Mouse (Mus musculus) bone marrow macrophage, adult 2 months (primary cell): ENCODE measurements at regions not wholly inside any gene's neighbourhood (a gene's known extent, or its start where the extent isn't known, plus 50 kb on each side); places are given as distances from the start of the nearest gene placed in this dataset.

Experiments used
- H3K27ac ChIP-seq: 2 replicates; pipeline ENCODE4 v1.5.1; 2012; ENCODE audit warnings: low read depth, low read length; ENCODE audit not compliant: insufficient read depth
- H3K4me1 ChIP-seq: 2 replicates; pipeline ENCODE4 v1.6.1; 2012; ENCODE audit warnings: low read length; ENCODE audit not compliant: control insufficient read depth, insufficient read depth
- H3K4me3 ChIP-seq: 2 replicates; pipeline ENCODE4 v1.5.1; 2012; ENCODE audit warnings: mild to moderate bottlenecking, low read length, moderate library complexity; ENCODE audit not compliant: insufficient read depth
- CTCF ChIP-seq: IDR thresholded peaks from 2 replicates; pipeline ENCODE4 v1.5.1; 2012; ENCODE audit warnings: low read depth, mild to moderate bottlenecking, low read length, moderate library complexity
- POLR2A ChIP-seq: IDR thresholded peaks from 2 replicates; pipeline ENCODE4 v1.6.1; 2012; ENCODE audit warnings: mild to moderate bottlenecking, low read depth, low read length, borderline replicate concordance

DNA sequence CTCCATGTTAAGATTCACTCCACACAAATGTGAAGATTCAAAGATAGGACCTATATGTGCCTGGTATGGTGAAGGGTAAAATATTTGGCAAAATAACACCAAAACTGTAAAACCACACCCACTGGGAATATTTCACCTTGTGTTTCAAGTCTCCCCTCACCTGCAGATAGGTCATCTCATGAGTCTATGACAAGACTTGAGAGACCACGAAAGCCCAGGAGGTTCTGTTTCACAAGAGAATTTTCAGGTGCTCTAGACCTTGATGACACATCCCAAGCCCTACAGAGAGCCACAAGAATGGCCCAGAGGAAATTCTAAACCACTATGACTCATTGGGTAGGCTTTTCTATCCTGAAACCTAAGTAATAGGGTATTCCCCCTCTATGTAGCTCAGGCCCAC lies 1322.4 kb upstream of the A1bg start:
- TF ChIP-seq POLR2A, result no peak
- TF ChIP-seq CTCF, result no peak
- no peak overlapping the region for H3K4me3 ChIP-seq
- peaks cover 9% of the 10 kb centered on the region for H3K4me1 ChIP-seq
- H3K27ac ChIP-seq, result no peak overlapping the region

DNA sequence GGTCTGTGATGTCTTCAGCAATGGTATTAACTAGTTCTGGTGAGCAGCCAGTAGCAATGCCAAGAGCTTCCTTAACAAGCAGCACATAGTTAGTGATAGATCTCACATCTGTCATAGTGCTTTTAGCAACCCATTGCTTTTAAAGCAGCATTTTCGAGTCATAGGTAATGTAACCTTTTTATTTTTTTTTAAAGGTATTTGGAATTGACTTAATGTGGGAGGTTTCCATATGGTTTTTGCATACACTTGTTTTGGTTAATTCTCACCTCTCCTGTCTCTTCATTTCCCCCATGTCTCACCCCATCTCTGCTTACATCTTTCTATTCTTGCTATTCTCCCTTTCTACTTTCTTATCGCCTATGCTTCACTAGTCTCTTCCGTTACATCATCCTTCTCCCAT lies 1322.0 kb upstream of the A1bg start:
- Histone ChIP-seq H3K4me1 (peaks cover 5% of the 10 kb centered on the region), H3K27ac (no peak overlapping the region), H3K4me3 (no peak overlapping the region)
- TF ChIP-seq CTCF, result no peak
- no peak for TF ChIP-seq POLR2A

DNA sequence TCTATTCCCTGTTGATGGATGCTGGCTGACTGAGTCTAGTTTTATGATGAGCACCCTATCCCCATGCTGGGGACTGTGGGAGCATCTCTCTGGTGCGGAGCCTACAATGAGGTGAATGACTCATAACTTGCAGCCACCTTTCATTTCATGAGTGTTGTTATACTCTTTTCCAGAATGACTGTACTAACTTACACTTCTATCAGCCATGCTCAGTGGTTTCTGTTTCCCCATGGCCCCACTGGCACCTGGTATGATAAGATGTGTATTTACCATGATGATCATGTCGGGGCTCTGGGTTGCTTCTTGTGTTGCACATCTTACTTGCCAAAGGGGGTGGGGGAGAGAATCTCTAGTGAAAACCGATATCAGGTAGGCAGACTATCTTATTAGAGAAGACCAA lies 1317.2 kb upstream of the A1bg start:
- TF ChIP-seq POLR2A (no peak), CTCF (no peak)
- Histone ChIP-seq H3K4me1 (peaks cover 9% of the 10 kb centered on the region), H3K27ac (no peak overlapping the region), H3K4me3 (no peak overlapping the region)

DNA sequence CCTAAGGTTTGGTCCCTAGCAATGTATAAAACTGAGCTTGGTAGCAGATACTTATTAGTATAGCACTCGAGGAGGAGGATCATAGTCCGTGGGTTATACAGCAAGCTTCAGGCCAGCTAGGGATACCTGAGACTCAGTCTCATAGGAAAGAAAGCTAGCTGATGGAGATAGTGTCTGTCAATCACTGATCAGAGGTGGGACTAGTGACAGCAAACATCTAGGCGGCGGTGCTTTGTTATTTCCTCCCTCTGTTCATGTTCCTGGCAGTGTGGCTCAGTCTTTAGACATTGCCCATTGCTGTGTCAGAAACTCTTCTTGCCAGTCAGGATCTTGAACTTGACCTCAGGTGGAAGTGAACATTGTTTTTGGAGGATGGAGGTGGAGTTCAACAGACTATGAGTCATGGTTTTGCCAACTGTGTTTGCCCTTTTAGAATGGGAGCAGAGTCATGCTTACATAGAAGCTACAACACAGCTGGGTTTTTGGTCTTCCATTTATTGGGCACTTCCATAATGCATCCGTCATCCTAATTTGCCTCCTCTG lies 1315.8 kb upstream of the A1bg start:
- Histone ChIP-seq H3K4me1 (peaks cover 9% of the 10 kb centered on the region), H3K27ac (no peak overlapping the region), H3K4me3 (no peak overlapping the region)
- TF ChIP-seq POLR2A (no peak), CTCF (no peak)

DNA sequence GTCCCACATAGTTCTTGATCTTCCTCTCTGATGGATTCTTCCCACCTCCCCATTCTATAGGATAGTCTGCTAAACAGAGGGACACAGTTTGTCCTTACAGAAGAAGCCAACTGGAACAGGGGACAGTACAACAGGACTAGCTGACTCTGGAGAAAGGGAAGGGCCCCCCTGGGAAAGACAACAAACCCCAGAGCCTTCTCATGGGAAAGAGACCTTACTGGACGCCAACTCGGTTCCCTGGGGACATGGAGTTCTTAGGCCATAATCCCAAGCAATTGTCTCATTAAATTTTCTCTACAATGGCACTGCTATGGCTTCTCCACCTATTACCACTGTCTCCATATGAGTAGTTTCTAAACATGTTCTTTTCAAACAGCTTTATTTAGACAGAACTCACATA lies 1313.2 kb upstream of the A1bg start:
- Histone ChIP-seq H3K4me3 (no peak overlapping the region), H3K4me1 (peaks cover 9% of the 10 kb centered on the region), H3K27ac (no peak overlapping the region)
- TF ChIP-seq POLR2A (no peak), CTCF (no peak)

DNA sequence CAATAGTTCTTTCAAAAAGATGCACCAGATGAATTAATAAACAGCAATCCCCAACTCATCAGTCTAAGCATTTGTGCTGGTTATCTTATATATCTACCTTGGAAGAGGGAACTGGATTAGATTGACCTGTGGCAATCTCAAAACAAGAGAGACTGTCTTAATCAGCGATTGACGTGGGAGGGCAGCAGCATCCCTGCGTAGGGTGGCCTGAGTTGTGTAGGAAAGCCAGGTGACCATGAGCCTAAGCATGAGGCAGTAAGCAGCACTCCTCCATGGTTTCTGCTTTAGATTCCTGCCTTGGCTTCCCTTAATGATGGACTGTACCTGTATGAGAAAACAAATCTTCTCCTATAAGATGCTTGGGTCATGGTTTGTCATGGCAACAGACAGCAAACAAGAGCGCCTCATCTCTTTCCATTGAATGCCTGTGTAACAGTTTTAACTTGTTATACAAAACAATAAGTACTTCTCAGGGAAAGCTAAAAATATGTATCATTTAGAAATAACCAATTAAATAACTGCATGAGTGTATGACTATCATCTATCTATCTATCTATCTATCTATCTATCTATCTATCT lies 1311.5 kb upstream of the A1bg start:
- Histone ChIP-seq H3K27ac (no peak overlapping the region), H3K4me3 (no peak overlapping the region), H3K4me1 (peaks cover 12% of the 10 kb centered on the region)
- TF ChIP-seq POLR2A, result no peak
- TF ChIP-seq CTCF, result no peak

DNA sequence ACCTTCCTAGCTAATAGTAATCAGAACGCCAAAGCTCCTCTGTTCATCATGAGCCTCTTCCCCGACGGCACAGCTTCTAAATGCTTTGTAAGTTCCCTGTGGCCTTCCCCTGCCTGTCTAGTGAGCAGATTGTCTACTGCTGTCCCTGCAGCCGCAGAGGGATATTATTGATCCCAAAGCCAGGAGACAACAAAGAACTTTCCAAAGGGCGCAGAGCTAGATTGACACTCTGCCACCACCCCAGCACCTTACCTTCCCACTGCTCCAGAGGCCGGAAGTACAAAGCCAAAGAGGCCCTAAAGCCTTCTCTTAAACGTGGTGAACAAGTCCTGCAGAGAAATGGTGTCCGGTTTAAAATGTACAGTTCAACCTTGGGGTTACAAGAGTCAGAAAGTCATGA lies 1310.3 kb upstream of the A1bg start:
- no peak overlapping the region for H3K27ac ChIP-seq

DNA sequence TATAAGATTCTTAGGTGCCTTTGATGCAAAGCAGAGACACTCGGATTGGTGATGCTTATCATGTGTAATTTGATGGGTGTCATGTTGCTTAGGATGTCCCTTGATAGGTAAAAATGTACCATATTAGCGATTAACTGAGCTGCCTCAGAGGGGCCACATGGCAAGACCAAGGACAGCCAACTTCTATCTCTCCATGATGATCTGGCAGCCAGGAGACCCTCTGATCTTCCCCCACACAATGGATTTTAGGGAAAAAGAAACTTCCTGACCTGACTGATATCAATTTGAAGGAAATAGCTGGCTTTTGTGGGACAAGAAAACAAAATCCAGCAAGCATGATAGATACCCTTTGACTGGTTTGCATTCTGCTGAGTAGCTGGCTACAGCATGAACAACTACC lies 1308.9 kb upstream of the A1bg start:
- Histone ChIP-seq H3K4me3 (no peak overlapping the region), H3K4me1 (peaks cover 10% of the 10 kb centered on the region), H3K27ac (no peak overlapping the region)
- TF ChIP-seq CTCF, result no peak
- TF ChIP-seq POLR2A, result no peak

More for the DNA sequence above, 1310.3 kb upstream of the A1bg start:
- TF ChIP-seq POLR2A, result no peak
- no peak for TF ChIP-seq CTCF
- H3K4me3 ChIP-seq, result no peak overlapping the region
- peaks cover 10% of the 10 kb centered on the region for H3K4me1 ChIP-seq

DNA sequence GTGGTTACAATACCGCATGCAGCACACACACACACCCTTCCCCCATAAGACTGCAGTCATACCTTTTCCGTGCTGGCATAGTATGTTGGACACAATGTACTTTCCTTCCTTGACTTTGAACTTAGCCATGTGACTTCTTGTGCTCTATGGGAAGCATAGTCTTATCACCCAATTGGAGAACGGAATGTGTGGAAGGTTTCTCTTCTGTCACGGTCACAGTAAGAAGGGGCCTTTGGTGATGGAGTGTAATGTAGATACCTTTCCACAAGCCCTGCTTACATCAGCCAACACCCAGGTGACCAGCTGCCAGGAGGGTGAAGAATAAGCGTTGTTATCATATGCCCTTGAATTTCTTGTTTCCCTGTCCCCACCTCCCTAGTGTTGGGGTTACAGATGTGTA lies 1308.0 kb upstream of the A1bg start:
- H3K27ac ChIP-seq, result no peak overlapping the region
- H3K4me3 ChIP-seq, result no peak overlapping the region

DNA sequence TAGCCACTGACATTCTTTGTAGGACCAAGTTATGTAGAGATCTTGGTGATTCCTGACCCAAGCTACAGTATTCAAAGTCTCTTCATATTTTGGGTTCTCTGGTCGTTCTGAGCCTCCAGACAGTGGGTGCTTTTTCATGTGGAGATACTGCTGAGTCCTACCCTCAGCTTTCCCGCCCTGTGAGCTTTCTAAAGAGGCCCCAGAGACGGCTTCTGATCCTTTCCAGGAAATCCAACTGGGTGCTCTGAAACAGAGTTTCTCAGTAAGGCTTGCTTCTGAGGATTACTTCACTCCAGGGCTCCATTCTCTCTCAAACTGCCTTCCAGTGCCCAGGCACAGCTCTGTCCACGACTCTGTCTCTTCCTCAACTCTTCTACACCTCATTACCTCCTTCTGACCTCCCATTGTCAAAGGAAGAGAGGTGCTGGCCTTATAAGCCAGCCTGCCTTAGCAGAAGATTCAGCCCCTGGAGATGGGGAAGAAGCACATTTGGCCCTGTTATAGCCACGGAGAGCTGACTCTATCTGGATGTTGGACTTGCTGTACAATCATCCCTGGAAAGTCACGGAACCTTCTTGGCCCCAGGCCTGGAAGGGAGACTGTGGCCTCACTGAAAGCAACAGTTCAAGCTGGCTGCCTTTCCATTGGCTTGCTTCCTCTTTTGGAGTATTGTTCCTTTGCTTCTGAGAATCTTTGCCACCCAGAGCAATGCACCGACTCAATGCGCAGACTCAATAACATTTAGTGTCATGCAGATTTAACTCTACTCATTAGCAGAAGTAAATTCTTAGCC lies 1306.9 kb upstream of the A1bg start:
- TF ChIP-seq POLR2A (no peak), CTCF (no peak)
- Histone ChIP-seq H3K27ac (no peak overlapping the region), H3K4me1 (peaks cover 5% of the 10 kb centered on the region), H3K4me3 (no peak overlapping the region)

More for the DNA sequence above, 1308.0 kb upstream of the A1bg start:
- H3K4me1 ChIP-seq, result peaks cover 6% of the 10 kb centered on the region
- TF ChIP-seq POLR2A (no peak), CTCF (no peak)

DNA sequence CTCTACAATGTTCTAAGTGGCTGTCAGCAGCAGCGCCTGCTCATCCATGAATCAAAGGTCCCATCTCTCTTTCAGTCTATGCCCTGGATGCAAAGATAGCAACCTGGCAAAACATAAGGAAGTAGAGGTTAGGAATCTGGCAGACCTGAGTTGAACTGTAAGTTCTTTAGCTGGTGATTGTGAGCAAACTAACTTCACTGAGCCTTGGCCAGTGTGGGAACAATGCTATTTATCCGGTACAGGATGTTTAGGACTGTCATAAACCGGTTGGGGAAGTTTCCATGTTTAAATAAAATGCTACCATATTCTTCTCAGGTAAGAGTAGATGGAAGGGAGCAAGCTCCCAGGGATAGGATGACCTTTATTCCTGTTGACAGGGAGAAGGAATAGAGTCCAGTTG lies 1306.2 kb upstream of the A1bg start:
- Histone ChIP-seq H3K27ac (no peak overlapping the region), H3K4me3 (no peak overlapping the region), H3K4me1 (peaks cover 12% of the 10 kb centered on the region)
- no peak for TF ChIP-seq POLR2A
- TF ChIP-seq CTCF, result no peak
